In the genomic region with DNA sequence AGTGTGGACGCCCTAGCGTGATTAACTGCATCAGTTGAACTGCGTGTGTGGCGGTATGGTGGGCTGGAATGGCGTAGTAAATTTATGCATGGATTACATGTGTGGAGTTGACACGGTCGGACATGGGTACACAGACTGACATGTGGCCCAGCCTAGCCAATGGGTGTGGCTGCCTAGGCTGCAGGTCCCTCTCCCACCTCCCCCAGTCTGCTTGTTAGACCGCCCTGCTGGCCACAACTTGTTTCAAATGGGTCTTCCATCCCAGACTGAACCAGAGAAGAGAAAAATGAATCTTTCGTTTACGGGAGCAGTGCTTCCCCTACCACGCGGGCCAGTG, we compare ENCODE assay signal across 8 mouse cellular contexts. TPM values are rescaled to one million over a fixed set of nuclear protein-coding genes. Genes with fewer than 3 reads are reported as not detected.
A peak's percentile ranks its signal among the peaks of the same experiment; 100 is the strongest.
DNase-seq lines count a peak whose midpoint lies in the region; ATAC-seq lines count a peak whose summit lies in the region.

No protein-coding gene starts in this region.

- DNase-seq in cerebellum, adult 9-10 months, result peak; percentile 64
- DNase-seq in forelimb bud, embryonic 11.5 days (ENCODE audit: low read depth, low spot score), result peak; percentile 46
- peak; percentile 67 for DNase-seq in hindbrain, embryonic 11.5 days (ENCODE audit: low spot score)
- DNase-seq in left cerebral cortex, postnatal 10 days (ENCODE audit: extremely low spot score in 1 of 2, low spot score in 2 of 2), result peak; percentile 34 to 62
- peak; percentile 47 to 66 for DNase-seq in lung, postnatal 4 days
- peak; percentile 49 for DNase-seq in right cerebral cortex, postnatal 4 days

- H3K27ac ChIP-seq in hindbrain, embryonic 11.5 days (ENCODE audit: low read depth, low read length), result peak overlapping the region; percentile 92

- intact Hi-C loops in left cerebral cortex, postnatal 10 days (cut with DNase I), result no loop called here

- no peaks in the 10 kb centered on the region for H3K9me3 ChIP-seq in erythroblast, embryonic 14.5 days (ENCODE audit: control insufficient read depth, low read length)
- no peaks in the 10 kb centered on the region for H3K9me3 ChIP-seq in hindbrain, embryonic 11.5 days (ENCODE audit: control insufficient read depth, low read length)

- H3K36me3 ChIP-seq in erythroblast, embryonic 14.5 days (ENCODE audit: control insufficient read depth), result no peaks in the 10 kb centered on the region
- H3K36me3 ChIP-seq in hindbrain, embryonic 11.5 days (ENCODE audit: control insufficient read depth, insufficient read depth, low read length), result no peaks in the 10 kb centered on the region

- peak overlapping the region; percentile 92 for H3K4me2 ChIP-seq in hindbrain, embryonic 11.5 days (replicated peaks; ENCODE audit: low read depth, low read length)

- H3K4me3 ChIP-seq in erythroblast, embryonic 14.5 days (replicated peaks), result peak overlapping the region; percentile 59
- peak overlapping the region; percentile 71 for H3K4me3 ChIP-seq in hindbrain, embryonic 11.5 days (ENCODE audit: low read depth, low read length)

- ATAC-seq in erythroblast, adult 5-6 weeks (replicated peaks; ENCODE audit: low FRiP score, poor library complexity, severe bottlenecking), result no peak
- ATAC-seq in hindbrain, embryonic 11.5 days (ENCODE audit: low FRiP score), result peak; percentile 78

- H3K9ac ChIP-seq in hindbrain, embryonic 11.5 days (ENCODE audit: low read depth, low read length), result peak overlapping the region; percentile 87

- peaks cover 45% of the 10 kb centered on the region for H3K27me3 ChIP-seq in erythroblast, embryonic 14.5 days (ENCODE audit: control insufficient read depth)
- no peaks in the 10 kb centered on the region for H3K27me3 ChIP-seq in hindbrain, embryonic 11.5 days (ENCODE audit: control insufficient read depth, insufficient read depth, low read length)

- under 1% methylated on average over 12 of the region's 12 CpGs for WGBS in hindbrain, embryonic 11.5 days

- H3K4me1 ChIP-seq in erythroblast, embryonic 14.5 days (ENCODE audit: control insufficient read depth), result peaks cover 9% of the 10 kb centered on the region
- 0 out of 2 replicates have a peak, but pooled peaks cover 2% of the 10 kb centered on the region for H3K4me1 ChIP-seq in hindbrain, embryonic 11.5 days (replicated peaks; ENCODE audit: control insufficient read depth, insufficient read depth, low read length)

RNA-seq across cellular contexts. Expression of gene 2510009E07Rik, which starts 0.7 kb away (rescaled TPM):
- not detected in 2 replicates for polyA plus RNA-seq in erythroblast, embryonic 14.5 days (2012)
- total RNA-seq in erythroblast, adult 5-6 weeks (2015; ENCODE audit: low replicate concordance), result 0.63 and 1.3 TPM in 2 replicates
- 0.56 and 1.1 TPM in 2 replicates for total RNA-seq in erythroblast, adult 5-6 weeks (2017; ENCODE audit: low replicate concordance)
- polyA plus RNA-seq in hindbrain, embryonic 11.5 days (2014; fragmentation: Nextera tagmentation; extraction: Ambion mirVana), result 28.1 and 33.8 TPM in 2 replicates
- 10 to 100 TPM; 73.8 to 79.5 TPM for total RNA-seq in left cerebral cortex, postnatal 10 days (2021)

Comparison
In these comparisons a context has a peak if more than half of its experiments do, and no peak if none do; other contexts are left out.
1. RNA of gene 2510009E07Rik, which starts 0.7 kb away (total RNA-seq): 73.8 to 79.5 TPM in left cerebral cortex, postnatal 10 days; 0.56 to 1.3 TPM in erythroblast, adult 5-6 weeks; every median in the first group is over 10 times any median in the second.
2. Peak in every context shown above with its lines, with median percentiles within 50 percentile points of each other: DNase-seq.